Mouse (Mus musculus): ENCODE results near the gene Hfe2. TPM values are rescaled to one million over a fixed set of nuclear protein-coding genes. Genes with fewer than 3 reads are reported as not detected.
"Not testable (repeated sequence)": the region's sequence is repeated elsewhere in the genome, so short reads cannot be mapped to it uniquely, and the experiment has no call there.

Gene Hfe2
- total and polyA plus RNA-seq, 3 experiments = not detected

DNA sequence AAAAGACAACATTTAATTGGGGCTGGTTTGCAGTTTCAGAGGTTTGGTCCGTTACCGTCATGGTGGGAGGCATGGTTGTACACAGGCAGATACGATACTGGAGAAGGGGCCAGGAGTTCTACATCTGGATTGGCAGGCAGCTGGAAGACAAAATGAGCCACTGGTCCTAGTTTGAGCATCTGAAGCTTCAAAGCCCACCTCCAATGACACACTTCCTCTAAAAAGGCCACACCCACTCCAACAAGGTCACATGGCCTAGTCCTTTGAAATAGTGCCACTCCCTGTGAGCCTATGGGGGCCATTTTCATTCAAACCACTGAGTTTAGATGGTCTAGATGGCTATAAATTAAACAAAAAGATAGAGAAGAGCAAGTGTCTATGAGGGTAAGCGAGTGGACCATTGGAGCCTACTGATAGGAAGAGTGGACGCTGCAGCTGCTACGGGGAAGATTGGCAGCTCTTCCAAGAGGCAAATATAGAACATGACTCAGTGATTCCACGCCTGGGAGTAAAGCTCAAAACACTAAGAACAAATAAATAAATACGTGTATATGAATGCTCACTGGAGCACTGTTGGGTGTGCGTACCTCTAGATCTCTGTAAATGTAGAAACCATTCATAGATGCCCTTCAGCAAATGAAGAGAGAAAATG, 18.4 kb upstream of the Hfe2 start:
- Histone ChIP-seq H3K27me3 (ENCODE audit: insufficient read depth, low read length) (0 out of 2 replicates have a peak, but pooled peaks cover 5% of the 10 kb centered on the region), H3K36me3 (replicated peaks) (no peaks in the 10 kb centered on the region), H3K4me3 (ENCODE audit: low read depth, low read length) (no peak overlapping the region), H3K4me1 (ENCODE audit: insufficient read depth, low read depth, low read length) (peaks cover 21% of the 10 kb centered on the region), H3K9me3 (replicated peaks) (no peaks in the 10 kb centered on the region)
- ATAC-seq (ENCODE audit: extremely low read depth, insufficient number of reproducible peaks, low FRiP score, poor library complexity, severe bottlenecking) (no peak), DNase-seq (ENCODE audit: low spot score) (no peak)
- TF ChIP-seq POLR2AphosphoS5 (IDR thresholded peaks at IDR 0.05; ENCODE audit: insufficient replicate concordance, low read depth, low read length) (no peak), GATA1 (IDR thresholded peaks at IDR 0.05; ENCODE audit: borderline replicate concordance, low read length) (no peak), CTCF (IDR thresholded peaks at IDR 0.05; ENCODE audit: low read depth, low read length) (no peak), GATA2 (IDR thresholded peaks at IDR 0.05; ENCODE audit: borderline replicate concordance, low read depth, low read length) (no peak), TAL1 (conservative IDR thresholded peaks at IDR 0.05; ENCODE audit: low read depth, low read length) (no peak)

DNA sequence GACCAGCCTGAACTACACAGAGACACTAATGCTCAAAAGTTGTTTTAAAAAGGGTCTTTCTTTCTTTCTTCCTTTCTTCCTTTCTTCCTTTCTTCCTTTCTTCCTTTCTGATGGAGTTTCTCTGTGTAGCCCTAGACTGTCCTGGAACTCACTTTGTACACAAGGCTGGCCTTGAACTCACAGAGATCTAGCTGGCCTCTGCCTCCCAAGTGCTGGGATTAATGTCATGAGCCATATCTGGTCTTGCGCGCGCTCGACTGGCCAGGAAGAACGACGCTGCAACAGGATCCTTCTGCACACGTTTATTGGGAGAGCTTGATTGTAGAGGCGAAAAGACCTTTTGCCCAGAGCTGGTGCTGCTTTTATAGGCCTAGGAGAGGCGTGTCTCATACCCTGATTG, 17.0 kb upstream of the Hfe2 start:
- not testable (repeated sequence) for H3K9me3 ChIP-seq (replicated peaks); H3K27me3 ChIP-seq (ENCODE audit: insufficient read depth, low read length); ATAC-seq (ENCODE audit: extremely low read depth, insufficient number of reproducible peaks, low FRiP score, poor library complexity, severe bottlenecking); DNase-seq (ENCODE audit: low spot score); H3K36me3 ChIP-seq (replicated peaks); H3K4me3 ChIP-seq (ENCODE audit: low read depth, low read length)
- peaks cover 10% of the 10 kb centered on the region for H3K4me1 ChIP-seq (ENCODE audit: insufficient read depth, low read depth, low read length)

DNA sequence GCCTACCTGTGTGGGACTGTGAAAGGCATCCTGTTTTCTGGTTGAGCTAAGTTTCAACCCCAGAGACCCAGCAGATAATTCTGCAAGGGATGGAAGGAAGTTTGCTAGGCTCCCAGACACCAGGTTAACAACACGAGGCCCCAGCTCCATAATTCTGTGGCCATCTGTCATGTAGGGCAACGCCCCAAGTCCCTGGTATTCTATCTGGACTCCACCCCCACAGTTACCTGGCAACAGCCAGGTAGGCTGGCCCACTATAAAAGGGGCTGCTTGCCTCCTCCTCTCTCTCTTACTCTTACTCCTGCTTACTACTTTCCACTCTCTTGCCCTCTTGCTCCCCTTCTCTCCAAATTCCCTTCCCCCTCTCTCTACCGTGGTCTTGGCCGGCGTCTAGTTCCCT, 4.8 kb upstream of the Hfe2 start:
- no peak for DNase-seq (ENCODE audit: low spot score)
- TF ChIP-seq CTCF (IDR thresholded peaks at IDR 0.05; ENCODE audit: low read depth, low read length) (no peak), POLR2AphosphoS5 (IDR thresholded peaks at IDR 0.05; ENCODE audit: insufficient replicate concordance, low read depth, low read length) (no peak), TAL1 (conservative IDR thresholded peaks at IDR 0.05; ENCODE audit: low read depth, low read length) (no peak), GATA2 (IDR thresholded peaks at IDR 0.05; ENCODE audit: borderline replicate concordance, low read depth, low read length) (no peak), GATA1 (IDR thresholded peaks at IDR 0.05; ENCODE audit: borderline replicate concordance, low read length) (no peak)
- Histone ChIP-seq H3K4me1 (ENCODE audit: insufficient read depth, low read depth, low read length) (peaks cover 6% of the 10 kb centered on the region; the same call in 1 of the 2 replicates), H3K4me3 (ENCODE audit: low read depth, low read length) (no peak overlapping the region), H3K9me3 (replicated peaks) (no peaks in the 10 kb centered on the region), H3K36me3 (replicated peaks) (no peaks in the 10 kb centered on the region), H3K27me3 (ENCODE audit: insufficient read depth, low read length) (peaks cover 15% of the 10 kb centered on the region; the same call in 1 of the 2 replicates)
- no peak for ATAC-seq (ENCODE audit: extremely low read depth, insufficient number of reproducible peaks, low FRiP score, poor library complexity, severe bottlenecking)

DNA sequence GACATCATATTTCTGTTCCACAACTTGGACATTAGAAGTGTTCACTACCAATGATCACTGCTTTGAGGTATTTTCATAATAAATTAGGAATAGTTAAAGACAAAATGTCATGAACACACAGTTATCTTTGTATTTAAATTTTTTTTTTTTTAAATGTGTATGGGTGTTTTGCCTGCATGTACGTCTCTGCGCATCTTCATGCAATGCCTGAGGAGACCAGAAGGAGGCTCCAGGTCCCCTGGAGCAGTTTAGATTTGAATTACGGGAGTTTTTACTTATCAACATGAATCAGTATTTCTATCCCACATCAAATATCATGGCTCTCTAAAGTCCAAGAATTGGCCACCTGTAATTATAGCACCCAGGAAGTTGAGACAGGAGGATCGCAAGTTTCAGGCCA, 2.8 kb upstream of the Hfe2 start:
- H3K36me3 ChIP-seq (replicated peaks) = no peaks in the 10 kb centered on the region
- H3K9me3 ChIP-seq (replicated peaks) = no peaks in the 10 kb centered on the region
- peaks cover 26% of the 10 kb centered on the region for H3K27me3 ChIP-seq (ENCODE audit: insufficient read depth, low read length)
- H3K4me1 ChIP-seq (ENCODE audit: insufficient read depth, low read depth, low read length) = peaks cover 9% of the 10 kb centered on the region
- TF ChIP-seq POLR2AphosphoS5 (IDR thresholded peaks at IDR 0.05; ENCODE audit: insufficient replicate concordance, low read depth, low read length) (no peak), CTCF (IDR thresholded peaks at IDR 0.05; ENCODE audit: low read depth, low read length) (no peak; the same call in 1 of the 2 replicates), GATA1 (IDR thresholded peaks at IDR 0.05; ENCODE audit: borderline replicate concordance, low read length) (no peak), GATA2 (IDR thresholded peaks at IDR 0.05; ENCODE audit: borderline replicate concordance, low read depth, low read length) (no peak), TAL1 (conservative IDR thresholded peaks at IDR 0.05; ENCODE audit: low read depth, low read length) (no peak)
- ATAC-seq (ENCODE audit: extremely low read depth, insufficient number of reproducible peaks, low FRiP score, poor library complexity, severe bottlenecking) (no peak), DNase-seq (ENCODE audit: low spot score) (no peak)
- H3K4me3 ChIP-seq (ENCODE audit: low read depth, low read length) = no peak overlapping the region

DNA sequence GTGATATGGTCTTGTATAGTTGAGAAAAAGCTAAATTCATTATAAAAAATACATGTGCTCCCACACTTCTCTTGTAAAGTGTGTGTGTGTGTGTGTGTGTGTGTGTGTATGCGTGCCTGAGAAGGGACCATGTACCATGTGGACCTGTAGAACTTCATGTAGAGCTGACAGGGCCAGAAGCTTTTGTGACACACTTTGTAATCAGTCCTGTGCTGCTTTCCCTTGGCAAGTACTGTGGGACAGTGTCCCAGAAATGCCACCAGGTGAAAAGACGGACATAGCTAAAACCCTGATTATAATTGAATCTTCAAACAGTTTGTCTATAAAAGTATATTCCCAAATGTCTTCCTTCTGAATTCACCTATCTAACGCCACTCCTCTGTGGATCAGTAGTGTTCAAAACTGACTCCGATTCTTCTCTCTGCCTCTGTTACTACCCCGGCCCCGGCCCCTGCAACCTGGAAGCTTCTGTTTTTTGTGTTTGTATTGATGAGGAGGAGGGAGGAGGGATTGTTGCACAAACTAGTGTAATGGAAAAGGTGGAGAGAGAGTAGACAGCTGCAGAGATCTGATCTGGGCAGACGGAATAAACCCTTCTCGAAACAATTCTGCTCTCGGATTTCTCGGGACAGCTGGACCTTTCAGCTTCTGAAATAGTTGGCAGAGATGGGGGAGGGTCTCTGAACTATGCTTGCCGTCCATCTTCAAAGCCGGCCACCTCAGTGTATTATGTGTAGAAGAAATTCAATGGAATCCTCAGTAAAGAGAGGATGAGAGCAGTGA, 753 bp upstream of the Hfe2 start:
- H3K4me3 ChIP-seq (ENCODE audit: low read depth, low read length) = no peak overlapping the region
- no peak for ATAC-seq (ENCODE audit: extremely low read depth, insufficient number of reproducible peaks, low FRiP score, poor library complexity, severe bottlenecking)
- no peak for DNase-seq (ENCODE audit: low spot score)
- no peaks in the 10 kb centered on the region for H3K9me3 ChIP-seq (replicated peaks)
- H3K27me3 ChIP-seq (ENCODE audit: insufficient read depth, low read length) = peaks cover 31% of the 10 kb centered on the region
- H3K4me1 ChIP-seq (ENCODE audit: insufficient read depth, low read depth, low read length) = peaks cover 6% of the 10 kb centered on the region
- no peaks in the 10 kb centered on the region for H3K36me3 ChIP-seq (replicated peaks)
- TF ChIP-seq POLR2AphosphoS5 (IDR thresholded peaks at IDR 0.05; ENCODE audit: insufficient replicate concordance, low read depth, low read length) = no peak

DNA sequence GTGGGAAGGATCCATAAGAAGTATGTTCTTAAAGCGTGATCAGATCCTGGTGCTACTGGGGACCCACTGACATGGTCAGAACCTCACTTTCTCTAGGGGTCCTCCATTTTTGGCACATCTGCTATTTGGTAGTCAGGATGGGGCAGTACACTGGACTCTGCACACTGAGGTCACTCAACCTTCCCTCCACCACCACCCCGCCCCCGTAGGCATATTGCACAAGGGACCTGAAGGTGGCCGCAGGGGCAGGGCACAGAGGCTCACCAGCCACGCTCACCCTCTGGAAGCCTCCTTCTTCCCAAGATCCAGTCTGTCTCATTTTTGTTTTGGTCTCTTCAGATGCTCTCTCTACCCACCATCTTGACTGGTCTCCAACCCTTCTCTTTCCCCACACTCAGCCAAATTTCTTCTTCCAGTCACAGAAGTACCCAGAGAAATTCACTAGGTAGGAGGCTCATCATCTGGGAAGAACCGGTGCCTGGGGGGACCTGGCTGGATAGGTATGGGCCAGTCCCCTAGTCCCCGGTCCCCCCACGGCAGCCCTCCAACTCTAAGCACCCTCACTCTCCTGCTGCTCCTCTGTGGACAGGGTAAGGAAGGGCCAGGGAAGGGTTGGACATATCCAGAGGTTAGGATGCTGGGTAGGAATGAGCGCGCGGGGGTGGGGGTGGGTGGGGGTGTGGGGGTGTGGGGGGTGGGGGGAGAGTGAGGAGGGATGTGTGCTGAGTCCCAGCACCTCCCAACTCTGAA, 1.2 kb downstream of the Hfe2 start:
- ATAC-seq (ENCODE audit: extremely low read depth, insufficient number of reproducible peaks, low FRiP score, poor library complexity, severe bottlenecking) (no peak), DNase-seq (ENCODE audit: low spot score) (no peak)
- H3K27me3 ChIP-seq (ENCODE audit: insufficient read depth, low read length) = peaks cover 31% of the 10 kb centered on the region
- peaks cover 3% of the 10 kb centered on the region; the same call in 1 of the 2 replicates for H3K4me1 ChIP-seq (ENCODE audit: insufficient read depth, low read depth, low read length)
- H3K36me3 ChIP-seq (replicated peaks) = no peaks in the 10 kb centered on the region
- no peaks in the 10 kb centered on the region for H3K9me3 ChIP-seq (replicated peaks)
- H3K4me3 ChIP-seq (ENCODE audit: low read depth, low read length) = no peak overlapping the region
- no peak for TF ChIP-seq GATA2 (IDR thresholded peaks at IDR 0.05; ENCODE audit: borderline replicate concordance, low read depth, low read length)
- no peak for TF ChIP-seq GATA1 (IDR thresholded peaks at IDR 0.05; ENCODE audit: borderline replicate concordance, low read length)
- no peak for TF ChIP-seq CTCF (IDR thresholded peaks at IDR 0.05; ENCODE audit: low read depth, low read length)
- TF ChIP-seq POLR2AphosphoS5 (IDR thresholded peaks at IDR 0.05; ENCODE audit: insufficient replicate concordance, low read depth, low read length) = no peak
- TF ChIP-seq TAL1 (conservative IDR thresholded peaks at IDR 0.05; ENCODE audit: low read depth, low read length) = no peak

Measured in G1E (cell line).